Mouse (Mus musculus) heart, postnatal 0 days (tissue): Measurements from ENCODE around the gene Fgb. TPM values are rescaled to one million over a fixed set of nuclear protein-coding genes. Genes with fewer than 3 reads are reported as not detected.

Experiments used
- ATAC-seq: fragments of 200-750 bp; cut with Nextera tagmentation; 2 replicates; pipeline ENCODE4 v1.8.0; 2017; ENCODE audit warnings: low read depth, moderate number of reproducible peaks, moderate library complexity; ENCODE audit not compliant: insufficient read depth
- DNase-seq: peaks from one replicate; pipeline ENCODE4 v3.0.0-alpha.2; 2016; ENCODE audit warnings: low spot score
- H3K27ac ChIP-seq: fragments of 300-500 bp; sonication (generic); 2 replicates; pipeline ENCODE4 v1.5.1; 2014; ENCODE audit warnings: low read depth, mild to moderate bottlenecking
- H3K27me3 ChIP-seq: fragments of 300-500 bp; sonication (generic); 2 replicates; pipeline ENCODE4 v1.6.1; 2014; ENCODE audit warnings: low read length, mixed read lengths; ENCODE audit not compliant: control insufficient read depth, insufficient read depth
- H3K36me3 ChIP-seq: fragments of 300-500 bp; sonication (generic); replicated peaks from 2 replicates; pipeline ENCODE4 v1.6.1; 2014; ENCODE audit warnings: low read length, mixed read lengths; ENCODE audit not compliant: control insufficient read depth, insufficient read depth
- H3K4me1 ChIP-seq: fragments of 300-500 bp; sonication (generic); 2 replicates; pipeline ENCODE4 v1.6.1; 2014; ENCODE audit warnings: antibody characterized with exemption; ENCODE audit not compliant: control insufficient read depth, insufficient read depth
- H3K4me2 ChIP-seq: fragments of 300-500 bp; sonication (generic); 2 replicates; pipeline ENCODE4 v1.6.1; 2014; ENCODE audit warnings: low read depth, mild to moderate bottlenecking, low read length, moderate library complexity
- H3K4me3 ChIP-seq: fragments of 300-500 bp; sonication (generic); 2 replicates; pipeline ENCODE4 v1.5.1; 2014; ENCODE audit warnings: low read depth, low read length
- H3K9ac ChIP-seq: fragments of 300-500 bp; sonication (generic); replicated peaks from 2 replicates; pipeline ENCODE4 v1.6.1; 2014; ENCODE audit warnings: low read depth, low read length, mixed read lengths
- H3K9me3 ChIP-seq: fragments of 300-500 bp; sonication (generic); replicated peaks from 2 replicates; pipeline ENCODE4 v1.6.1; 2016; ENCODE audit warnings: low read length; ENCODE audit not compliant: control insufficient read depth
- CTCF ChIP-seq: IDR thresholded peaks from 2 replicates; pipeline ENCODE4 v1.5.1; 2016; ENCODE audit warnings: antibody characterized with exemption, control low read depth, low read depth
- EP300 ChIP-seq: IDR thresholded peaks from 2 replicates; pipeline ENCODE4 v1.6.1; 2016; ENCODE audit warnings: antibody characterized with exemption, low read depth
- WGBS: fragments of 180-500 bp; shearing (Covaris S2); extraction: QIAGEN DNeasy Blood & Tissue Kit; methylation state at CpG from one replicate; pipeline ENCODE4 v1.1.7; 2014; 5-methylcytosine and 5-hydroxymethylcytosine counted together
- polyA plus RNA-seq: library from polyadenylated mRNA; unstranded; fragments of >200 nt; fragmentation: Nextera tagmentation; extraction: Ambion mirVana; gene quantifications from 2 replicates; pipeline ENCODE4 v1.2.1, GENCODE M21; 2015
- total RNA-seq: library from RNA; depleted of rRNA; stranded (reverse); fragments of >200 nt; gene quantifications from 2 replicates; pipeline ENCODE4 v1.2.3, GENCODE M21; 2014; ENCODE audit warnings: low replicate concordance

The Fgb gene
- total and polyA plus RNA-seq, 2 experiments from 2014 or later: 0.16 TPM; not detected in 1

- ATAC-seq (no peak), DNase-seq (no peak)
- WGBS: 80% methylated on average over 9 of the region's 9 CpGs
- no peak for TF ChIP-seq EP300
- Histone ChIP-seq H3K4me2 (no peak overlapping the region), H3K4me1 (no peaks in the 10 kb centered on the region), H3K9me3 (no peaks in the 10 kb centered on the region), H3K9ac (no peak overlapping the region), H3K36me3 (no peaks in the 10 kb centered on the region), H3K27ac (no peak overlapping the region), H3K4me3 (no peak overlapping the region), H3K27me3 (no peaks in the 10 kb centered on the region)
Measured at GRCm38 (mm10) chr3:83027546-83028251, 22.0 kb downstream of the Fgb start.

GRCm38 (mm10) chr3:83025475-83026301 is 24.0 kb downstream of the Fgb start, which contains the start of gene Fga:
Gene Fga (plus strand): TSS chr3:83026076.
- Histone ChIP-seq H3K27me3 (no peaks in the 10 kb centered on the region), H3K36me3 (no peaks in the 10 kb centered on the region), H3K27ac (no peak within 1 kb of the TSS), H3K9ac (no peak within 1 kb of the TSS), H3K4me3 (no peak within 1 kb of the TSS), H3K4me2 (no peak within 1 kb of the TSS), H3K4me1 (no peaks in the 10 kb centered on the region), H3K9me3 (no peaks in the 10 kb centered on the region)
- ATAC-seq (no peak), DNase-seq (no peak)
- WGBS: 69% methylated on average over 9 of the region's 9 CpGs
- TF ChIP-seq CTCF (no peak), EP300 (no peak)

GRCm38 (mm10) chr3:83025036-83025435 is 24.6 kb downstream of the Fgb start:
- H3K9ac ChIP-seq: no peak overlapping the region
- H3K27me3 ChIP-seq: no peaks in the 10 kb centered on the region
- no peaks in the 10 kb centered on the region for H3K4me1 ChIP-seq
- DNase-seq (no peak), ATAC-seq (no peak)
- no peak for TF ChIP-seq EP300
- TF ChIP-seq CTCF: no peak
- no peaks in the 10 kb centered on the region for H3K9me3 ChIP-seq
- H3K4me3 ChIP-seq: no peak overlapping the region
- 74% methylated on average over 6 of the region's 6 CpGs for WGBS
- no peak overlapping the region for H3K27ac ChIP-seq
- H3K4me2 ChIP-seq: no peak overlapping the region
- H3K36me3 ChIP-seq: no peaks in the 10 kb centered on the region

GRCm38 (mm10) chr3:83021176-83021575 is 28.5 kb downstream of the Fgb start:
- ATAC-seq (no peak), DNase-seq (no peak)
- TF ChIP-seq CTCF: no peak
- no peak for TF ChIP-seq EP300
- H3K27ac ChIP-seq: no peak overlapping the region
- no peak overlapping the region for H3K4me3 ChIP-seq
- H3K4me1 ChIP-seq: no peaks in the 10 kb centered on the region
- H3K4me2 ChIP-seq: no peak overlapping the region
- H3K36me3 ChIP-seq: no peaks in the 10 kb centered on the region
- H3K9ac ChIP-seq: no peak overlapping the region
- WGBS: 73% methylated on average over 5 of the region's 5 CpGs
- H3K9me3 ChIP-seq: no peaks in the 10 kb centered on the region
- no peaks in the 10 kb centered on the region for H3K27me3 ChIP-seq

GRCm38 (mm10) chr3:83020387-83020786 is 29.3 kb downstream of the Fgb start:
- H3K4me1 ChIP-seq: no peaks in the 10 kb centered on the region
- H3K36me3 ChIP-seq: no peaks in the 10 kb centered on the region
- no peak overlapping the region for H3K4me3 ChIP-seq
- no peak for TF ChIP-seq EP300
- TF ChIP-seq CTCF: no peak
- ATAC-seq: no peak
- H3K9ac ChIP-seq: no peak overlapping the region
- no peak for DNase-seq
- no peak overlapping the region for H3K27ac ChIP-seq
- WGBS: 71% methylated on average over 2 of the region's 2 CpGs
- no peak overlapping the region for H3K4me2 ChIP-seq
- H3K9me3 ChIP-seq: no peaks in the 10 kb centered on the region
- H3K27me3 ChIP-seq: no peaks in the 10 kb centered on the region
